Mouse (Mus musculus) right cerebral cortex, postnatal 10 days (tissue): ENCODE measurements around the gene Otulinl.

Experiments
- DNase-seq, 2 experiments: peaks; one replicate each; pipeline ENCODE4 v3.0.0; 2021; ENCODE audit warnings: low spot score in 2 of 2

Gene Otulinl

DNA sequence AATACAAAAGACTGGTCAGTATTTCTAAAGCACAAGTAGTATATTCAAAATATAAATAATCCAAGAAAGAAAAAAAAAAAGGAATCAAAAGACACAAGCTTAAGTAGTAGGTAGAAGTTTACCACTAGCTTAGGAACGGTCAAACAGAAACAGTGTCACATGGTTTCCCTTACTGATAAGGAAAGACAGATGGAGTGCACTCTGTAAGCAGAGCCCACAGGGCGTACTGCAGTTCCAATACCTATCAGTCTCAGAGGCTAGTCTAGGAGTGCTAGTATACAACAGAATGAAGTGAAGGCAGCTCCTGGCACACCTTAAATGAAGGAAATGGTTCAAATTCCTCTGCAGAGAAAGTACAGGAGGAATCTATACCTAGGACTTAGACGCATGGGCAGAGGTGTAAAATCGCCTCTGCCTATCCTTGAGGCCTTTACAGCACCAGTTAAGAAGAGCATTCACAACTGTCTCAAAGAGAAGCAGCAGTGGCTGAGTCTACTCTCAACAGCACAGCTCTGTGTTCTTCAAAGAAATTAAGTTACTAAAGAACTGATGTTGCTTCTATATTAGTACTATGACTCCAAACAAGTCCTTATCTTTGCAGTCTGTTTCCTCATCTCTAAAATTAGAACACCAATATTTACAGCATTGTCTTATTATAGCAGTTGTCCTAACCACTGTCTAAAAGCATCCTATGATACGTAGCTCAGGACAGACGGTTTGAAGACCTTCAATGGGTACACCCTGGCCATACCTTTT, 62.4 kb downstream of the Otulinl start:
- no peak for DNase-seq

DNA sequence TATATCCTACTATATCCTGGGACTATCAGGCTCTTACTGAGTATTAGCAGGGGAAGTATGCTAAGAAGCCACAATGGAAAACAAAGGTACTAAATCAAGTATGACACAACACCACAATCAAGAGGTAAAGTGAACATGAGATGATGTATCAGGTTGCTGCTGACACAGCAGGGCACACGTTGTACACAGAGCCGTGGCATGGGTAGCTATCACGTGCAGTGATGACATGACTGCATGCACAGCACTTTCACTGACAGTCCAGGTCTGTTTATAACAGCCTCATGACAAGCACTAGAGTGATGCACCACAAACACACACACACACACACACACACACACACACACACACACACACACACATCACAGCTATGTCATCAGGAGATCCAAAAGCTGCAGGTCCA, 64.2 kb downstream of the Otulinl start:
- DNase-seq, result no peak

DNA sequence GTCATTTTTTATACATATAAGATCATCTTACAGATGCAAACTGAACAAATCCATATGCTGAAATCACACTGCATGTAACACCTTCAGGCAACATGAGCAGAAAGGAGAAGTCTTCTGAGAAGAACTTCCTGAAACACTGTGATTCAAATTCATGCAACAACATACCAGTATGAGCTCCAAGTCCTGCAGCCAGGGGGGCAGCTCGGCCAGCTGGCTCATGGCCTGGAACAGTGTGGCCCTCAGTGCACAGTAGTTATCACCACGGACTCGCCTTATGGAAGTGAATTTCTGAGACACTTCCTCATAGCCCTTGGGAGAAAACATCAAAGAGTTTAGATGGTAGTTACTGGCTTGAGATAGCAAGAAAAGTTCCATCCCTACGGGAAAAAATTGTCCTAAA, 65.2 kb downstream of the Otulinl start:
- DNase-seq, result peak in 1 of 2 experiments; percentile 70

DNA sequence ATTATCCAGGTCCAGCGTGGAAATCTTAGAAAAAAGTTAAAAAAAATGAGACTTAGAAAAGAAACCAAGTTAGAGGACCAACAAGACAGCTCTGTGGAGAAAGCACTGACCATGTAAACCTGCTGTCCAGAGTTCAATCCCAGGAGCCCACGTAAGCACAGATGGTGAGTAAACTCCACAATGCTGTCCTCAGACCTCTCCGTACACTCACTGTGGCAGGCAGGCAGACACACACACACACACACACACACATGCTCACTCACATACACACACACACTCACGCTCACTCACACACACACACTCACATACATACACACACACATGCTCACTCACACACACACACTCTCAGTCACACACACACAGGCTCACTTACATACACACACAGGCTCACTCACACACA, 68.1 kb downstream of the Otulinl start:
- DNase-seq, result no peak

DNA sequence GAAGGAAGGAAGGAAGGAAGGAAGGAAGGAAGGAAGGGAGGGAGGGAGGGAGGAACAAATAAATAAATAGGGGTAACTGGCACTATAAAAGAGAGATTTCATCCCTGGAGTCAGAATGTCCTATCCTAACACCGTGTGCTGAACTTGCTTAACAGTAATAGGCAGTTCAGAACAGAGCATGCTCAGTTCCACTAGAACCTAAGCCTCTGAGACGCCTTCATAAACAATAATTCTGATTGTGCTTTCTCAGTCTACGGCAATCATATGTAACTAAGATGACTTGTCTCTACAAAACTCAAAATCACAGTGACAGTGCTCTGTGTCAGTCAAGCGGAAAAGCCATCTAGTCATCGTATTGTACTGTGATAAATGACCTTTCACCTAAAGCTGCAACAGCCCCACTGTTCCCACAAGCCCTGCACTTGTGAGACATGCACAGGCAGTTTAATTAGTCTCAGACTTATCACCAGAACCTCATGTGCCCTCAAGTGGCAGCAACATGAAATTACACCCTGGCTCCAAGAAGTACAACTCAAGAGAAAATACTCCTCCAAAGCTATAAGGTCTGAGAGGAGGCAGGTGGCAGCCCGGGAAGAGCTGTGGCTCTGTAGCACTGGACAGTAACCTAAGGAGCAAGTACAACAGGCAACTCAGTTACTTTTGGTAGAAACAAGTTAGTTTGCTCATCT, 68.7 kb downstream of the Otulinl start:
- DNase-seq, result peak; percentile 81 to 82

DNA sequence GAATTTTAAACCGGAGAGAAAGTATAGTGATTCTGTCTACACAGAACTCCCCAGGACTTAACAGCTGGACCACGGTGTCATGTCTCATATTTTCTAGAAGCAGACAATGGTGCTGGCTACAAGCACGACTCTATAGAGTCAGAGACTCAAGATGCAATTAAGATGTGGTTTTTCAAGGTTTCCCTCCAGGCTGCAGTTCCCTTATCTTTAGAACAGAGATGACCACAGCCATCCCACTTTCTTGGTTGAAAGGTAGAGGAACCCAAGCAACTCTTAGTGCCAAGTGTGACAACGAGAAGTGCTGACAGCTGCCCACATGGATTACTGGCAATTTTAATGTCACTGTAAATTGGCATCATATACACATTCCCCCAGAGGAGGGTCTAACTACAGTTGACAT, 71.8 kb downstream of the Otulinl start:
- DNase-seq, result no peak

DNA sequence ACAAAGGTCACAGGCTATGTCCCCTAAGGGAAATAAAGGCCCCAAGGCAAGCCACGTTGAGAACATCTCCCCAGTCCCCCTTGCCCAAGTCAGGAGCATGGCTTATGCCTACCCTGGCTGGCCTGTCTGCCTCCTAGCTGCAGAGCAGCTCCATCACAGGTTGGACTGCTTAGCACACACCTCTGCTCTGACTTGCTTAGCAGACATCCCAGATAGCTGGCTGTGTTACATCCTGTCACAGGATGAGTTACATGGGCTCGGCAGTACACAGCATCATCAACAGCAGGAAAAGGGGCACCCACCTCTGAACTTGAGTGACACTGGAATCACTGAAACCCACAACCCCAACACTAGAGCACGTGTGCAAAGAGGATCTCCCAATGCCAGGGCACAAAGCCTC, 76.1 kb downstream of the Otulinl start:
- no peak for DNase-seq
